Mouse (Mus musculus): ENCODE results near the gene Plekhd1.

GRCm38 (mm10) chr12:80759713-80760395, 67.5 kb downstream of the Plekhd1 start:
- TF ChIP-seq CTCF (conservative IDR thresholded peaks at IDR 0.05; ENCODE audit: insufficient read depth, insufficient read length, low read depth, low read length) (no peak), POLR2A (IDR thresholded peaks at IDR 0.05; ENCODE audit: low read depth, low read length) (no peak)
